Mouse (Mus musculus) G1E-ER4 (cell line): Measurements from ENCODE around the gene Acbd3. TPM values are rescaled to one million over a fixed set of nuclear protein-coding genes. Genes with fewer than 3 reads are reported as not detected.

Experiments
- GATA1 ChIP-seq: IDR thresholded peaks from one replicate; pipeline ENCODE4 v1.8.0; 2012; ENCODE audit warnings: low read length, inconsistent platforms
- polyA plus RNA-seq: library from polyadenylated mRNA; stranded (reverse); fragments of >175 nt; gene quantifications from 2 replicates; pipeline ENCODE4 v1.2.3, GENCODE M21; 2012

Acbd3 gene
- polyA plus RNA-seq = 8.2 and 10.9 TPM in 2 replicates

DNA sequence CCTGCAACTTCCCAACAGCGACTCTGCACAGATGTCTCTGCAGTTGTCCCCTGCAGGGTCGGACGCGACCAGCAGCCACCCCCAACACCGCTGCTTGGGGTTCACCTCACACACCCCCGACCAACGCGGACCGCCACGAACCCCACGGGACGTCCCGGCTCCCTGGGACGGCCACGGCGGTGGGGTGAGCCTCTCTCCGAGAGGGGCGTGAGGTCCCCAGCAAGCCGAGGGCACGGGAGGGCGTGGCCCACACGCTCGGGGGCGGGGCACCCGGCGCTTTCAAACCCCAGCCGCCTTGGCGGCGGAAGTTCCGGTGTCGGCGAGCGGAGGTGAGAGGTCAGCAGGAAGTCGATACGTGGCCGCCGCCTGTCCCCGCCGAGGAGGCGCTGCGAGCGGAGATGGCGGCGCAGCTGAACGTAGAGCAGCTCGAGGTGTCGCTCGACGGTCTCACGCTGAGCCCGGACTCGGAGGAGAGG, at the start of gene Acbd3:
Gene Acbd3, plus strand, starts transcription at position 340 of the 476 bp plus-strand sequence.
- TF ChIP-seq GATA1 = no peak

DNA sequence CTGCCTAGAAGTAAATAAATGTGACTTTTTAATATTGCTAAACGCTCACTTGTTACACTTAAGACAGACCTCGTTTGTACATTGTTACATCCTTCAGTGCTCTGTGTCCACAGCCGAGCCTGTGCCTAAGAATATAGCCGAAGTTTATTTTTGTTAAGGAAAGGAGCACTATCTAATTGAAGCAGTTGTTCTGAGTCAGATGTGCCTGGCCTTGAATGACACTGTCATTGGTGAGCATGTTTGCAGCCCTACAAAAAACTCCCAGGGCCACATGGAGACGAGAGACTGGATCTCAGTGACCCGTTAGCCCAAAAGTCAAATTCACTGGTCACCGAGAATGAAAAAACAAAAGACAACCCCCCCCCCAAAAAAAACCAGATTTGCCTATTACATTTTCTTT, 34.6 kb upstream of the Acbd3 start:
- TF ChIP-seq GATA1 = no peak

DNA sequence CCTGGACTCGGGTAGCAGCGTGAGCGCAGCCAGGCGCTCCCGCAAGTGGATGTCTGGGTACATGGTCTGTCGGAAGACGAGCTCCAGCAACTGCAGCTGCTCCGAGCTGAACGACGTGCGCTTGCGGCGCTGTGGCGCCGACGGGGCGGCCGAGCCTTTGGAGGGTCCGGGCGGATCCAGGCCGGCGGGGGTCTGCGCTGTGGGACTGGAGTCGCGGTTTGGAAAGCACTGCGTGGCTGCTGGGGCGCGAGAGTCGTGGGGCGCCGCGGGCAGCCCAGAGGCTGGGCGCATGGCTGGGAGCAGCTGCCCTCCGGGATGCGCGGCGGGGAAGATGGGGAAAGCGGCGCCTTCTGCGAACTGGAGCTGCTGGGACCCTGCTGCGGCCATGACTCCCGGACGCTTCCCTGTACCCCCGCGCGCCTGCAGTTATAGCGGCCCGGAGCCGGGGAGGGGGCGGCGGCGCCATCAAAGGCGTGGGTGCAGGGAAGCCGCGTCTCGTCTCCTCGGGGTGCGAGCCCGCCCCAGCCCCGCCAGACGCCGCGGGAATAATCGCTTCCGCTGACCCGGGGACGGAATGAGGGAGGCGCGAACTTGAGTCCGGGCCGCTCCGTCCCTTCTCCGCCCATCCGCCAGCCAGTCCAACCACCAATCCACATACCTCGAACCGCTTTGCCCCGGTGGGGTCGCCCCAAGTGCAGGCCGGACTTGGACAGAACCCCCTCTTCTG, 29.1 kb upstream of the Acbd3 start, which contains the start of gene Mixl1:
Gene Mixl1, minus strand, starts transcription at position 409 of the 727 bp plus-strand sequence.
- no peak for TF ChIP-seq GATA1

DNA sequence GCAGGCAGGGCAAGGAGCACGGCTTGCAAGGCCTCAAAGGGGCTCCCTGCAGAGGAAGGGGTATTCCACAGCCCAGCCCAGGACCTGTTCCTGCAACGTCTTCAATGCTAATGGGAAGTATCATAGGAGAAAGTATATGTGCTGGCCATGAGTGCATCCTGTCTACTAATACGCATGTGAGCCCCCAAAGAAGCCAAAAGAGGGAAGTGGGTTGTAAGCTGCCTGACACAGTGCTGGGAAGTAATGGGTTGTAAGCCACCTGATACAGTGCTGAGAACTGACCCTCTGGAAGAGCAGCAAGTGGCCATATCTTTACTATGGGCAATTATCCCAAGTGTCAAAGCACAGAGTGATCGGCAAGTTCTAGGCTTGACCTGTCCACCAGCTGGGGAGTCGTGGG, 27.8 kb upstream of the Acbd3 start:
- no peak for TF ChIP-seq GATA1

DNA sequence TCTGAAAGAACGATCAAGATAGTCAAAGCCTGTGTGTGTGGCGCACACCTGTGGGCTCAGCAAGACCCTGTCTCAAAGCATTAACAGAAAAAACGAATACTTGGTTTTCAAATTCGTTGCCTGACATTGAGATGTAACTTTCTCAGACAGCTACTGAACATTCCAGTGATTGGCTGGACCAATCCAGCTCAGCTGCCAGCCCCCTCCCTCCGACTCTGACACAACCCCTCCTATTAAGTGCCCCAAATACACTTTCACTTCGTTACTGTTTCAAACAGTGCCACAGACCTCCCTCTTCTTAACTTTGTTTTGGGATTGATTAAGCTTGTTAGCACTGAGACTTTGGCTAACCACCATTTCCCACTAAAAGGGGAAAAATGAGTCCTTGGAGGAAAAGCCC, 22.4 kb upstream of the Acbd3 start:
- no peak for TF ChIP-seq GATA1

DNA sequence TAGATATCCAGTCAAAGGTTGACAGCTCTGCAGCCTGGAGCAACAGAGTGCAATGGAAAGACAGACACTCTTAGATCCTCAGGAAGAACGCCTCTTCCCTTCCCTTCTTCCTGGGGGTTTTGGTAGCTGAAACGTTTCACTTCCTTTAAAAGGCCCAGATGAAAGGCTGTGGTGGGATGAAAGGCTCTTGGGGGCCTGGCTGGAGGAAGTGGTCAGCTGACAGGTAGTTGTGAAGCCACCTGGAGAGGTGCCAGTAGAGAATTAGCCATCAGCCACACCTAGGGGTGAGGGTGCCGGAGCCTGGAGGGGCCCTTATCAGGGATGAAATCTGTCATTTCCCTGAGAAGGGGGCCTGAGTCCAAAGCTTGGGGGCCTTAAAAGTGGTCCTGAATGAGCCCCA, 18.5 kb upstream of the Acbd3 start:
- TF ChIP-seq GATA1 = no peak

DNA sequence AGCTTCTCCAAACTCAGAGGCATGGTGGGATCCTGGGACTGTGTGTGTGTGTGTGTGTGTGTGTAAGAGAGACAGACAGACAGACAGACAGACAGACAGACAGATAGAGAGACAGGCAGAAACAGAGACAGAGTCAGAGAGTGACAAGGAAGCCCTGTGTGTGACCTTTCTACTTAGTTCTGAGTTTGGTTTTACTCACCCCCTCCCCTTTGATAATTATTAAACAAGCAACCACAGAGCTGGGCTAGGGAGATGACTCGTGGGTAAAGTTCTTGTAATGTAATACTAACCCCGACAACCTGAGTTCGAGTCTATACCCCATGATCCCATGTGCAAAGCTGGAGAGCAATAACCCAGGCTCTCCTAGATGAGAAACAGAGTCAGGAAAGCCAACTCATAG, 18.0 kb upstream of the Acbd3 start:
- TF ChIP-seq GATA1 = no peak

DNA sequence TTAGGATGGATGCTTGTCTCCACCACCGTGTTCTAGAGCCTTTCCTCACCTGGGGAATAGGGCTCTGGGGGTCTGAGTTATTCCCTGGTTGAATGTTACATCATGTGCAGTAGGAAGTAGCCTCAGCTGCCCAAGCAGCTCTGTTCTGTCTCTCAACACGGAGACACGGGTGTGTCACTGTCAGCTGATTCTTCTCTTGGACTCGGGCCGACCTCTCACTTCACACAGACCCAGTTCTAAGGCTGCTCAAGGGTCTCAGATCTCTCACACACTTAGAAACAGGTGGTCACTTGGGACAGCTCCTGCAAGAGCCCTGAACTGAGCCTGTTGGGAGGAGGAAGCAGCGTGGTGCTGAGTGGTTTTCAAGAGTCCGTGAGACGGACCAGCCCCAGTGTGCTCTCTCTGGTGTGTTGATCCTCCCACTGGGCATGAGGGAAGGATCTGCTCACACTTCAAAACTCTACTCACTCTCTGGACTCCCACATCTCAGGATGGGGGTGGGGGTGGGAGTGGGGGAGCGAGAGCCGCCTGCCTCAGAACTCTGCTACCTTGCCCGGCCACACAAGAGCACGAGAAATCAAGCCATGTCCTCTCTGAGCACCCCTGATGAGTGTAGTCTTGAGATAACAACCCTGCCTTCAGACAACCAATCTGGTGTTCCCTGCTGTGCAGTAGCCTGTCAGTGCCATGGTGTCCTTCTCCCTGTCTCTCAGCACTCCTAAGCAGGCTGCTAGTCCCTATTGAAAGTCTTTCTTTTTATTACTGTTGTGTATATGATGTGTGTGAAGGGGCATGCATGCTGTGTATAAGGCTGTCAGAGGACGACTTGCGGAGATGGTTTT, 16.7 kb upstream of the Acbd3 start:
- TF ChIP-seq GATA1 = no peak

DNA sequence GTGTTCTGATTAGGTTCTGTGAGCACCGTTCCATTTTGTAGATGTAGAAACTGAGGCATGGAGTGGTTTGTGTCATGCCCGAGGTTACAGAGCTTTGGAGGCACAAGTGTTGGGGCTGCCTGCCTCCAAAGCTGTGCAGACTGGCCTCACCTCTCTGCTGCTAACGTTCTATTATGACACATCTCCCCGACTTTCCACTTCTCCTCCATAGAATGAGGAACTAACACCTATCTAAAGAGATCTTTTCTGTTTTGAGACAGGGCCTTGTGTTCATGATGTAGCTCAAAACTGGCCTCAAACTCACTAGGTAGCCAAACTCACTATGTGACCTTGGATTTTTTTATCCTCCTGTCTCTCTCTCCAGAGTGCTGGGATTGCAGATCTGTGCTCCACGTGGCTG, 7.1 kb upstream of the Acbd3 start:
- no peak for TF ChIP-seq GATA1

DNA sequence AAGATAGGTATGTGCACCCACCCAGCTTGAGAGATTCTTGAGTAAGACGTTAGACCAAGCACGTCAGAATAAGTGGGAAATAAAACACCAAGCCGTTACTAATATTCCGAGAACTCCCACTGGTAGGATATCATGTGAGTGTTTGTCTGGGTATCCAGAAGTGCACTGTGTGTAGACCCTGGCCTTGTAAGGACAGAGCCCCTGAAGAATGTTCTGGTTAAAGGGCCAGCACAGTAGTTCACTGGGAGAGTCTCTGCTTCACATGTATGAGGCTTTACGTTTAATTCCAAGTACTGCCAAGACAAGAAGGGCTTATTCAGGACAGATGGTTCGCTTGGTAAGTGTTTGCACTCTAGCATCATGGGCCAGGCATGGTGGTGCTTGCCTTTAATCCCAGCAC, 6.4 kb upstream of the Acbd3 start:
- TF ChIP-seq GATA1 = no peak

DNA sequence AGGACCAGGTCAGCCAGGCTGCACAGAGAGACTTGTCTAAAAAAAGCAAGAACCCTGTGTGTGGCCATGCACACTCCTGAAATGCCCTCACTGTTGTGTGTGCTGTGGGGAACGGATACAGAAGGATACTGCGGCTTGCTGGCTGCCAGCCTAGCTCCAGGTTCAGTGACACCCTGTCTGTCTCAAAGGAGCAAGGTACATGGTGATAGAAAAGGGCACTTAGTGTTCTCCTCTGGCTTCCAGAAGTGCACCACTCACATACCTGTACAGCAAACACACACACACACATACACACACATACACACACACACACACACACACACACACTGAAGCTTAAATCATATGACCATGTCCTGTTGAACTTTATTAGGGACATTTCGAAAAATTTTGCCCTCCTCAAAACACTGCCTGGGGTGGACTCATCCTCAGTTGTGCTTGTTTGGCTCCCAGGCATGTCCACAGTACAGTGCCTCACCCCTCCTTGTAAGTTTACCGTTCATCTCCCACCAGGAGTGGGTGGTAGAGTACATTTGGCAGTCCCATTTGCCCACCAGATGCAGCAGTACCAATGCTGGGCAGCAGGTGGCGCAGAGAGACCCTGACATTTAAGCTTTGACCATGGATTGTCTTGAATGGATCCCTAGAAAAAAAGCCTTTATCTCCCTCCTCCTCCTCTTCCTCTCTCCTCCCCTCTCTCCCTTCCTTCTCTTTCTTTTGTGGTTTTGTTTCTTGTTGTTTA, 5.7 kb upstream of the Acbd3 start:
- TF ChIP-seq GATA1 = no peak

DNA sequence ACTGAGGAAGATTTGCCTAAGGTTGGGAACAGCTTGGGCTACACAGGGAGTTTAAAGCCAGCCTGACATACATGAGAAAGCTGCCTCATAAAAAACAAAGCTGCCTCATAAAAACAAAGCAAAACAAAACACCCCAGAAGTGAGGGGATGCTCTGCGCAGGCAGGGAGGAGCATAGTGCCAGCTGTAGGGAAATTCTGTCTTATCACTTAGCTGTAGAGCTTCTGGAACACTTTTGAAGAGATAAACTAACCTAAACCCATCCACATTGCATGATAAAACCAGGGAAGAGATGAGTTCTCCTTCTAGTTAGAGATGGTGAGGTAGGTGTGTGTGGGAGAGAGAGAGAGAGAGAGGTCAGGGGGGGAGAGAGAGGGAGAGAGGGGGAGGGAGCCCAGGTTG, 3.2 kb upstream of the Acbd3 start:
- peak; percentile 56 for TF ChIP-seq GATA1

DNA sequence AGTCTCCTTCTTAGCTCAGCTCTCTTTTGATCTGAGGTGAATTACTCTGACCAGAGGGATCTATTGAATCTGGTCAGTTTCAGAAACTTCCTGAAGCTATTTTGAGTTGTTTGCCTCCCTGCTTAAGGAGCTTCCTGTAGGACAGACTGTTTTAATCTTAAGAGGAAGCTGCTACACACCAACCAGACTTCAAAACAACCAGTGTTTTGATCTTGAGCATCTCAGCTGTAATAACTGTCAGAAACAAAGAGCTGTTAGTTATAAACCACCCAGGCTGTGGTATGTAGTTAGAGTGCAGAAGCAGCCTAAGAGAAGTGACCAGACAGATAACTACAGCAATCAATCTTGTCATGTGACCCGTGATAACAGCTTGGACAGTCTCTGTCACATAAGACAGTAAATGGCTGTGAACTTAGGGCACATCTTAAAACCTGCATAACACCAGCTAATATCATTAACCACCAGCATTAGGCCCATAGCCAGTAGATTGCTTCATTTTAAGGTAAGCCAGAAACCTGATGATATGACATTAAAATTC, 2.1 kb upstream of the Acbd3 start:
- TF ChIP-seq GATA1 = peak; percentile 13

DNA sequence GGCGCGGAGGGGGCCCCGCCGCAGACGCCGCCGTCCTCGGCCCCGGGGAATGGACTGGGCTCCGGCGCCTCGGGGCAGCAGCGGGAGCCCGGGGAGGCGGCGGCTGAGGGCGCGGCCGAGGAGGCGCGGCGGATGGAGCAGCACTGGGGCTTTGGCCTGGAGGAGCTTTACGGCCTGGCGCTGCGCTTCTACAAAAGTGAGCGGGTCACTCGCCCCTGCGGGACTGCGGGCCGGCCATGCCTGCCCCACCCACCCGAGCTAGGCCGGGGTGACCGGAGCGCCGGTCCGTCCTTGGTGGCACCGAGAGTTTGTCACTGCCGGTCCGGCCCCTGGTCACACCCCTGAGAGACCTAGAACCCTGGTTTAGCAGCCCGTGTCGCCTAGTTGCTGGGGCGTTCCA, 340 bp downstream of the Acbd3 start:
- TF ChIP-seq GATA1 = no peak

DNA sequence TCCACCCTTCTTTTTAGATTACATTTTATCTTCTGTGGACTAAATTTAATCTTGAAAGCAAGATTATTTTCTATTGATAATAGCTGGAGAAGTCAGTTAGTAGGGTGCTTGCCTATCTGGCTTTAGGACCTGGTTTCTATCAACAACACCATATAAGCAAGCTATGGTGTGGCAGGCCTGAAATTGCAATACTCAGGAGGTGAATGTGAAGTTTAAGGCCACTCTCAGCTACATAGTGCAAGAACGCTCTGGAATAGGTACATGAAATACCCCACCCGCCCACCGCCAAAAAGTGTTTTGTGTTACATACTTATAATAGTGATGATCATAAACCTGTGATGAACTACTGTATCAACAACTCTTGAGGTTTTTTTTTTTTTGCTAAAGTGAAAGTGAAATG, 3.4 kb downstream of the Acbd3 start:
- TF ChIP-seq GATA1 = no peak

DNA sequence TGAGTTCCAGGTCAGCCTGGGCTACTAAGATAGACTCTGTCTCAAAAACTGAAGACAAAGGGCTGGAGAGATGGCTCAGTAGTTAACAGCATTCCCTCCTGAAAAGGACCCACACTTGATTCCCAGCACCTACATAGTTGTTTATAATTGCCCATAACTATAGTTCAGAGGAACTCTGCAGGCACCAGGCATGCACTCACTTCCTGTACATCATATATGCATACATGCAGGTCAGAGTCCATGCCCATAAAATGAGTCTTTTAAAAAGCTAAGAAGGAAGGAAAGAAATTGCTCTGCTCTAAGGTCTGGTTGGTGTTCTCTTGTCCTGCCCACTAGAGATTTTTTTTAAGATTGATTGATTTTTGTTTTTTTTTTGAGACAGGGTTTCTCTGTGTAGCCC, 22.0 kb downstream of the Acbd3 start:
- no peak for TF ChIP-seq GATA1
